In genomic region chr4:126149041-126149676, GRCm38 (mm10) we compare ENCODE assay signal across 8 mouse cellular contexts. TPM values are rescaled to one million over a fixed set of nuclear protein-coding genes. Genes with fewer than 3 reads are reported as not detected.
DNase-seq lines count a peak whose midpoint lies in the region; ATAC-seq and TF ChIP-seq lines count a peak whose summit lies in the region.

No protein-coding gene starts in this region.

- H3K9me3 ChIP-seq in forebrain, postnatal 0 days (ENCODE audit: low read length) = no peaks in the 10 kb centered on the region

- no peaks in the 10 kb centered on the region for H3K27me3 ChIP-seq in spleen, adult 2 months (ENCODE audit: control insufficient read depth, insufficient read depth, low read length)
- peaks cover 30% of the 10 kb centered on the region for H3K27me3 ChIP-seq in forebrain, postnatal 0 days (ENCODE audit: insufficient read depth, low read length)

- H3K4me2 ChIP-seq in forebrain, postnatal 0 days (ENCODE audit: low read depth) = peak overlapping the region; percentile 77

- peaks cover 6% of the 10 kb centered on the region; the same call in 1 of the 2 replicates for H3K4me1 ChIP-seq in spleen, adult 2 months (ENCODE audit: control insufficient read depth, insufficient read depth, insufficient read length)
- peaks cover 2% of the 10 kb centered on the region; the same call in 1 of the 2 replicates for H3K4me1 ChIP-seq in forebrain, postnatal 0 days (ENCODE audit: insufficient read depth)

- no peaks in the 10 kb centered on the region for H3K36me3 ChIP-seq in spleen, adult 2 months (ENCODE audit: control insufficient read depth, insufficient read depth, low read length)
- no peaks in the 10 kb centered on the region for H3K36me3 ChIP-seq in forebrain, postnatal 0 days (ENCODE audit: insufficient read depth)

- no peak for DNase-seq in spleen, adult 2 months (ENCODE audit: low read depth in 1 of 2, low spot score in 2 of 2)
- no peak for DNase-seq in spleen, adult 12 weeks (ENCODE audit: low spot score)
- no peak for DNase-seq in forebrain, postnatal 0 days
- DNase-seq in kidney, postnatal 36 days = peak; percentile 47 to 56
- DNase-seq in layer of hippocampus, postnatal 14 days (ENCODE audit: low spot score in 2 of 2) = no peak
- DNase-seq in left cerebral cortex, adult 18-20 months (ENCODE audit: low spot score in 2 of 2) = no peak
- no peak for DNase-seq in urinary bladder, adult 18-20 months (ENCODE audit: low spot score in 2 of 2)

- H3K9ac ChIP-seq in forebrain, postnatal 0 days = peak overlapping the region; percentile 46

- no peak for TF ChIP-seq POLR2A in spleen, adult 2 months (IDR thresholded peaks at IDR 0.05; ENCODE audit: low read depth, low read length)

- TF ChIP-seq CTCF in spleen, adult 2 months (IDR thresholded peaks at IDR 0.05; ENCODE audit: extremely low read depth, insufficient read depth, insufficient read length, insufficient replicate concordance) = no peak
- TF ChIP-seq CTCF in forebrain, postnatal 0 days (IDR thresholded peaks at IDR 0.05; ENCODE audit: low read depth) = no peak

- H3K27ac ChIP-seq in spleen, adult 2 months (ENCODE audit: insufficient read depth, low read length) = peak overlapping the region; percentile 59
- no peak overlapping the region for H3K27ac ChIP-seq in forebrain, postnatal 0 days (ENCODE audit: low read depth, low read length)

- H3K4me3 ChIP-seq in spleen, adult 2 months (ENCODE audit: extremely low read depth, insufficient read depth, insufficient read length) = peak overlapping the region; percentile 61
- peak overlapping the region; percentile 46 for H3K4me3 ChIP-seq in forebrain, postnatal 0 days (ENCODE audit: low read depth, low read length)

- 76% methylated on average over 42 of the region's 42 CpGs for WGBS in spleen, adult 2 months
- 32% methylated on average over 42 of the region's 42 CpGs for WGBS in forebrain, postnatal 0 days

- ATAC-seq in forebrain, postnatal 0 days = no peak
- ATAC-seq in monocyte, adult 5-6 weeks (replicated peaks; ENCODE audit: insufficient number of reproducible peaks, low FRiP score, low TSS enrichment, poor library complexity, severe bottlenecking) = 0 out of 2 replicates have a peak, but pooled peaks have one; percentile 5

RNA-seq across cellular contexts. Expression of gene Eva1b, which starts 1.6 kb away (rescaled TPM):
- polyA plus RNA-seq in spleen, adult 2 months (2012; rRNA removed) = 57.5 and 89.5 TPM in 2 replicates
- total RNA-seq in forebrain, postnatal 0 days (2014; rRNA removed) = 12.9 and 14.4 TPM in 2 replicates
- polyA plus RNA-seq in forebrain, postnatal 0 days (2015; fragmentation: Nextera tagmentation; extraction: Ambion mirVana) = 10.6 and 12.6 TPM in 2 replicates
- total RNA-seq in monocyte, adult 5-6 weeks (2017) = 1.2 to 2.6 TPM (median 2.5 TPM) in 3 replicates
- total RNA-seq in layer of hippocampus, postnatal 14 days (2021) = 1 to 10 TPM; 6.5 to 6.7 TPM
- total RNA-seq in left cerebral cortex, adult 18-20 months (2021) = 1 to 10 TPM; 2.4 to 2.9 TPM

RNA-seq across cellular contexts. Expression of gene Sh3d21, which starts 14.1 kb away (rescaled TPM):
- polyA plus RNA-seq in spleen, adult 2 months (2012; rRNA removed) = 0.34 and 0.54 TPM in 2 replicates
- 1.0 and 2.1 TPM in 2 replicates for total RNA-seq in forebrain, postnatal 0 days (2014; rRNA removed)
- 1.4 and 1.7 TPM in 2 replicates for polyA plus RNA-seq in forebrain, postnatal 0 days (2015; fragmentation: Nextera tagmentation; extraction: Ambion mirVana)
- 0.19 to 1.3 TPM in 2 of 3 replicates, not detected in the other for total RNA-seq in monocyte, adult 5-6 weeks (2017)
- 1 to 10 TPM; 1.2 to 1.8 TPM for total RNA-seq in layer of hippocampus, postnatal 14 days (2021)
- total RNA-seq in left cerebral cortex, adult 18-20 months (2021) = under 1 TPM; 0.59 to 0.77 TPM

RNA-seq across cellular contexts. Expression of gene Stk40, which starts 45.4 kb away (rescaled TPM):
- polyA plus RNA-seq in spleen, adult 2 months (2012; rRNA removed) = 19.4 and 21.0 TPM in 2 replicates
- 11.7 and 19.6 TPM in 2 replicates for total RNA-seq in forebrain, postnatal 0 days (2014; rRNA removed)
- polyA plus RNA-seq in forebrain, postnatal 0 days (2015; fragmentation: Nextera tagmentation; extraction: Ambion mirVana) = 13.3 and 14.9 TPM in 2 replicates
- 37.1 to 68.5 TPM (median 61.2 TPM) in 3 replicates for total RNA-seq in monocyte, adult 5-6 weeks (2017)
- total RNA-seq in layer of hippocampus, postnatal 14 days (2021) = 10 to 100 TPM; 20.8 to 21.3 TPM
- 10 to 100 TPM; 43.5 to 48.3 TPM for total RNA-seq in left cerebral cortex, adult 18-20 months (2021)

RNA-seq across cellular contexts. Expression of gene Lsm10, which starts 52.7 kb away (rescaled TPM):
- 22.2 and 25.7 TPM in 2 replicates for polyA plus RNA-seq in spleen, adult 2 months (2012; rRNA removed)
- total RNA-seq in forebrain, postnatal 0 days (2014; rRNA removed) = 36.1 and 37.1 TPM in 2 replicates
- 54.5 and 59.5 TPM in 2 replicates for polyA plus RNA-seq in forebrain, postnatal 0 days (2015; fragmentation: Nextera tagmentation; extraction: Ambion mirVana)
- 14.4 to 20.7 TPM (median 16.1 TPM) in 3 replicates for total RNA-seq in monocyte, adult 5-6 weeks (2017)
- total RNA-seq in layer of hippocampus, postnatal 14 days (2021) = 10 to 100 TPM; 12.9 to 13.1 TPM
- total RNA-seq in left cerebral cortex, adult 18-20 months (2021) = 10 to 100 TPM; 12.2 to 17.6 TPM

RNA-seq across cellular contexts. Expression of gene Thrap3, which starts 53.4 kb away (rescaled TPM):
- 51.1 and 53.0 TPM in 2 replicates for polyA plus RNA-seq in spleen, adult 2 months (2012; rRNA removed)
- total RNA-seq in forebrain, postnatal 0 days (2014; rRNA removed) = 113 and 165 TPM in 2 replicates
- 92.4 and 111 TPM in 2 replicates for polyA plus RNA-seq in forebrain, postnatal 0 days (2015; fragmentation: Nextera tagmentation; extraction: Ambion mirVana)
- 431 to 662 TPM (median 493 TPM) in 3 replicates for total RNA-seq in monocyte, adult 5-6 weeks (2017)
- 100 to 1,000 TPM; 142 to 149 TPM for total RNA-seq in layer of hippocampus, postnatal 14 days (2021)
- total RNA-seq in left cerebral cortex, adult 18-20 months (2021) = 100 to 1,000 TPM; 132 to 156 TPM

Comparison
In these comparisons a context has a peak if more than half of its experiments do, and no peak if none do; other contexts are left out.
1. DNase-seq: peak in kidney, postnatal 36 days (2 of 2); none in spleen, adult 2 months (0 of 2), spleen, adult 12 weeks (single experiment), forebrain, postnatal 0 days (single experiment), layer of hippocampus, postnatal 14 days (0 of 2), left cerebral cortex, adult 18-20 months (0 of 2) and urinary bladder, adult 18-20 months (0 of 2).